ENCODE assay signal across 21 mouse cellular contexts in the genomic region with DNA sequence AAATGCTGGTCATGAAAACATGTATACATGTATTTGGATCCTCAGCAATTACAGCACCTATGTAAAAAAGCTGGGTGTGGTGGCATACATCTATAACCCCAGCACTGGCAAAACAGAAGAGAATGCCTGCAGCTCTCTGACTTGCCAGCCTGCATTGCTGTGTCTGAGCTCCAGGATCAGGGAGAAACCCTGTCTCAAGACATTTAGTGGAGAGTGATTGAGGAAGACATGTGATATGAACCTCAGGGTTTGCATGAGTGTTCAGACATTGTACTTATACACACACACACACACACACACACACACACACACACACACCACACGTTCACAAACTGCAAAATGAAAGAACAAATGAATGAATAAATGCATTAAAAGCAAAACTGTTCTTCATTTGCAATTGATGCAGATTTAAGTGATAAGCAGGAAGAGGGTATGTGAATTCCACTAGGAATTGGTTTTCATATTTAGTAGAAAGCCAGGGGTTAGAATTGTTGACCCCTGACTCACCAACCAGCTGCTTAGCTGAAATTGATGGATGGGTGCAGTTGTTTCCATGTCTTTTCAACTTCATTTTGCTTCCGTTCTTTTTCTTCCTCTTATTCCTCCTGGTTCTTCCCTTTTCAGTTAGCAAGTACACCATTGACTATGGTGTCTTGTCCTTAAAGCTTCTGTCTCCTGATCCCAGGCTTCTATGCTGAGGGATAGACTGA. TPM values are rescaled to one million over a fixed set of nuclear protein-coding genes. Genes with fewer than 3 reads are reported as not detected.
DNase-seq lines count a peak whose midpoint lies in the region; ATAC-seq and TF ChIP-seq lines count a peak whose summit lies in the region.
"Had no signal": no experiment of that assay in that cellular context is flagged by ENCODE, and none has a peak within 500 bp of the region (broad histone marks: within the 10 kb centered on the region; RNA-seq: fewer than 3 reads in every experiment).

No protein-coding gene starts in this region.

- no peak overlapping the region for H3K4me2 ChIP-seq in hindbrain, embryonic 12.5 days (replicated peaks)
- no peak overlapping the region for H3K4me2 ChIP-seq in kidney, embryonic 16.5 days (replicated peaks; ENCODE audit: low read depth, low read length)
- H3K4me2 ChIP-seq: embryonic facial prominence, embryonic 13.5 days; intestine, embryonic 15.5 days; limb, embryonic 13.5 days; liver, embryonic 13.5 days; midbrain, embryonic 11.5 days; neural tube, embryonic 13.5 days had no signal

- no peaks in the 10 kb centered on the region for H3K27me3 ChIP-seq in hindbrain, embryonic 12.5 days
- H3K27me3 ChIP-seq in hindbrain, embryonic 10.5 days (ENCODE audit: insufficient read depth, poor library complexity, severe bottlenecking): no peaks in the 10 kb centered on the region
- no peaks in the 10 kb centered on the region for H3K27me3 ChIP-seq in kidney, embryonic 16.5 days (ENCODE audit: insufficient read depth, low read length)
- H3K27me3 ChIP-seq in thymus, adult 2 months (ENCODE audit: control insufficient read depth, insufficient read depth, low read length): no peaks in the 10 kb centered on the region
- H3K27me3 ChIP-seq: embryonic facial prominence, embryonic 13.5 days; intestine, embryonic 15.5 days; limb, embryonic 13.5 days; liver, embryonic 13.5 days; neural tube, embryonic 13.5 days had no signal

- no peak for DNase-seq in hindbrain, embryonic 10.5 days (ENCODE audit: low spot score)
- DNase-seq in kidney, postnatal 36 days: peak; percentile 11 to 22
- peak; percentile 22 for DNase-seq in Muller cell, postnatal 12 days (ENCODE audit: inconsistent ontology term)
- DNase-seq in lung, postnatal 14 days: peak; percentile 12
- no peak for DNase-seq in thymus, adult 2 months
- DNase-seq: adrenal gland, postnatal 25 days; cerebellum, adult 11 months; cerebellum, postnatal 14 days; layer of hippocampus, postnatal 36 days; liver, embryonic 13.5 days had no signal

- no peak for TF ChIP-seq POLR2A in thymus, adult 2 months (IDR thresholded peaks at IDR 0.05; ENCODE audit: control insufficient read depth, extremely low read depth, insufficient read depth, low read length, poor library complexity)

- H3K9ac ChIP-seq in hindbrain, embryonic 12.5 days: no peak overlapping the region
- no peak overlapping the region for H3K9ac ChIP-seq in kidney, embryonic 16.5 days (replicated peaks; ENCODE audit: low read length)
- H3K9ac ChIP-seq: embryonic facial prominence, embryonic 13.5 days; intestine, embryonic 15.5 days; limb, embryonic 13.5 days; liver, embryonic 13.5 days; neural tube, embryonic 13.5 days had no signal

- H3K4me3 ChIP-seq in hindbrain, embryonic 12.5 days: no peak overlapping the region
- no peak overlapping the region for H3K4me3 ChIP-seq in hindbrain, embryonic 10.5 days
- no peak overlapping the region for H3K4me3 ChIP-seq in kidney, embryonic 16.5 days (ENCODE audit: low read length)
- H3K4me3 ChIP-seq in thymus, adult 2 months (ENCODE audit: control insufficient read depth, insufficient read depth, low read length): no peak overlapping the region
- H3K4me3 ChIP-seq: embryonic facial prominence, embryonic 13.5 days; intestine, embryonic 15.5 days; layer of hippocampus, adult 2 months; limb, embryonic 13.5 days; liver, embryonic 13.5 days; neural tube, embryonic 13.5 days had no signal

- 0 out of 2 replicates have a peak, but pooled peaks have one; percentile 35 for ATAC-seq in hindbrain, embryonic 12.5 days (ENCODE audit: low FRiP score)
- ATAC-seq in kidney, embryonic 16.5 days (ENCODE audit: low FRiP score, low TSS enrichment): no peak
- no peak for ATAC-seq in megakaryocyte, adult 5-6 weeks (ENCODE audit: poor library complexity, severe bottlenecking)
- ATAC-seq: activated CD4-positive, CD25-positive, alpha-beta regulatory T cell, adult 4 months; forebrain, embryonic 16.5 days; intestine, embryonic 15.5 days had no signal

- TF ChIP-seq CTCF in thymus, adult 2 months (IDR thresholded peaks at IDR 0.05; ENCODE audit: borderline replicate concordance, control insufficient read depth, extremely low read depth, insufficient read depth, low read length, poor library complexity): no peak

- peak overlapping the region; percentile 55 for H3K27ac ChIP-seq in hindbrain, embryonic 12.5 days
- H3K27ac ChIP-seq in hindbrain, embryonic 10.5 days: no peak overlapping the region
- H3K27ac ChIP-seq in kidney, embryonic 16.5 days (ENCODE audit: low read length): no peak overlapping the region
- no peak overlapping the region for H3K27ac ChIP-seq in thymus, adult 2 months (ENCODE audit: control insufficient read depth, insufficient read depth, low read length)
- H3K27ac ChIP-seq: embryonic facial prominence, embryonic 13.5 days; intestine, embryonic 15.5 days; layer of hippocampus, adult 2 months; limb, embryonic 13.5 days; liver, embryonic 13.5 days; neural tube, embryonic 13.5 days had no signal

- H3K36me3 ChIP-seq in hindbrain, embryonic 12.5 days: no peaks in the 10 kb centered on the region
- H3K36me3 ChIP-seq in hindbrain, embryonic 10.5 days: no peaks in the 10 kb centered on the region
- no peaks in the 10 kb centered on the region for H3K36me3 ChIP-seq in kidney, embryonic 16.5 days (ENCODE audit: insufficient read depth, low read length)
- H3K36me3 ChIP-seq in thymus, adult 2 months (ENCODE audit: control insufficient read depth, insufficient read depth, low read length): no peaks in the 10 kb centered on the region
- H3K36me3 ChIP-seq: embryonic facial prominence, embryonic 13.5 days; intestine, embryonic 15.5 days; limb, embryonic 13.5 days; liver, embryonic 13.5 days; neural tube, embryonic 13.5 days had no signal

- WGBS in hindbrain, embryonic 12.5 days: 25% methylated on average over 2 of the region's 2 CpGs
- WGBS in hindbrain, embryonic 10.5 days: 46% methylated on average over 2 of the region's 2 CpGs
- WGBS in kidney, embryonic 16.5 days: 44% methylated on average over 2 of the region's 2 CpGs
- 93% methylated on average over 2 of the region's 2 CpGs for WGBS in thymus, adult 2 months

- H3K9me3 ChIP-seq in hindbrain, embryonic 12.5 days (replicated peaks): no peaks in the 10 kb centered on the region
- H3K9me3 ChIP-seq in hindbrain, embryonic 10.5 days: no peaks in the 10 kb centered on the region
- no peaks in the 10 kb centered on the region for H3K9me3 ChIP-seq in kidney, embryonic 16.5 days (ENCODE audit: low read length)
- H3K9me3 ChIP-seq: embryonic facial prominence, embryonic 13.5 days; intestine, embryonic 15.5 days; limb, embryonic 13.5 days; liver, embryonic 13.5 days; neural tube, embryonic 13.5 days had no signal

- H3K4me1 ChIP-seq in hindbrain, embryonic 12.5 days: peaks cover 12% of the 10 kb centered on the region
- peaks cover 15% of the 10 kb centered on the region for H3K4me1 ChIP-seq in hindbrain, embryonic 10.5 days (replicated peaks)
- H3K4me1 ChIP-seq in kidney, embryonic 16.5 days (ENCODE audit: insufficient read depth, low read length): no peaks in the 10 kb centered on the region
- H3K4me1 ChIP-seq in thymus, adult 2 months (replicated peaks; ENCODE audit: control insufficient read depth, insufficient read depth, low read length): no peaks in the 10 kb centered on the region; the same call in 1 of the 2 replicates
- H3K4me1 ChIP-seq: embryonic facial prominence, embryonic 13.5 days; intestine, embryonic 15.5 days; limb, embryonic 13.5 days; liver, embryonic 13.5 days had no signal

RNA-seq across cellular contexts. Expression of a gene that starts 32.9 kb away (rescaled TPM):
- polyA plus RNA-seq in hindbrain, embryonic 12.5 days (2016; fragmentation: Nextera tagmentation; extraction: Ambion mirVana): 46.6 and 51.1 TPM in 2 replicates
- 22.0 and 22.9 TPM in 2 replicates for polyA plus RNA-seq in hindbrain, embryonic 10.5 days (2016; fragmentation: Nextera tagmentation; extraction: Ambion mirVana)
- 12.9 and 13.0 TPM in 2 replicates for polyA plus RNA-seq in kidney, embryonic 16.5 days (2015; fragmentation: Nextera tagmentation; extraction: Ambion mirVana)
- total RNA-seq in megakaryocyte, adult 5-6 weeks (2015): 3.4 and 4.1 TPM in 2 replicates
- total RNA-seq in megakaryocyte, adult 5-6 weeks (2017): 3.9 and 4.7 TPM in 2 replicates
- 1.0 and 1.1 TPM in 2 replicates for polyA plus RNA-seq in thymus, adult 2 months (2012; rRNA removed)

Comparison
In these comparisons a context has a peak if more than half of its experiments do, and no peak if none do; other contexts are left out.
1. DNase-seq: peak in kidney, postnatal 36 days (2 of 2), Muller cell, postnatal 12 days (single experiment) and lung, postnatal 14 days (single experiment); none in hindbrain, embryonic 10.5 days (single experiment) and thymus, adult 2 months (single experiment).